Mouse (Mus musculus): ENCODE data around the gene Alg14.

DNA sequence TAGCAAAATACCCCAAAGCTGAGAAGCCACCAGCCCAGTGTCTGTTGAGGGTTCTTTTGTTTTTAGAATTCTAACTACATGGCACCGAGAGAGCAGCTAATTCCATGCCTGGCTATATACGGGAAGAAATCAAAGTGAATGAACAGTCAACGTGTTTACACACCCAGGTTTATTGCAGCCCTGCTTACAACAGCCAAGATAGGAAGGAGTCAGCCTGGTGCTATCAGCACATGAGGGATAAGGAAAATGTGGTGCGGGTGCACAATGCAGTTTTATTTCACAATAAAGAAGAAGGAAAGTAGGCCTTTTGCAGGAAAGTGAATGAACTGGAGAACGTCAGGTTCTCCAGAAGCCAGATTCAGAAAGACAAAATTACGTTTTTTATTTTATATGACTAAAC, 119.9 kb downstream of the Alg14 start:
- TF ChIP-seq CTCF (IDR thresholded peaks at IDR 0.05; ENCODE audit: insufficient read depth, low read length) = no peak
- TF ChIP-seq POLR2A (IDR thresholded peaks at IDR 0.05; ENCODE audit: borderline replicate concordance, extremely low read depth, low read depth, low read length) = no peak

Data from lung, adult 2 months (tissue).